Mouse (Mus musculus) inflammation-experienced regulatory T-cells, adult 6 months (primary cell): Measurements from ENCODE around the gene Hadhb. TPM values are rescaled to one million over a fixed set of nuclear protein-coding genes. Genes with fewer than 3 reads are reported as not detected.
A peak's percentile ranks its signal among the peaks of the same experiment; 100 is the strongest.

Experiments used
- ATAC-seq: one replicate; pipeline ENCODE4 v1.8.0; 2017
- polyA plus RNA-seq, 3 experiments: library from polyadenylated mRNA; unstranded; fragments of 100-300 nt; shearing (Covaris generic); gene quantifications; one replicate each; pipeline ENCODE4 v1.2.1; 2017

Hadhb gene
- 100 to 1,000 TPM; 114 to 157 (median 125) TPM for polyA plus RNA-seq

- ATAC-seq: peak; percentile 78
Observed at GRCm38 (mm10) chr5:30154474-30155394, at the start of gene Hadhb, which contains the start of gene Hadha. Hadhb (plus strand) TSS chr5:30155248. Hadha (minus strand) TSS chr5:30155162.

- ATAC-seq: no peak
Observed at GRCm38 (mm10) chr5:30105668-30106300, 49.3 kb upstream of the Hadhb start, which contains the start of gene 3110082J24Rik. 3110082J24Rik (minus strand) TSS chr5:30106086.

GRCm38 (mm10) chr5:30106756-30107155, 48.3 kb upstream of the Hadhb start:
- no peak for ATAC-seq

- ATAC-seq: no peak
Observed at GRCm38 (mm10) chr5:30107186-30107585, 47.9 kb upstream of the Hadhb start.

- ATAC-seq: no peak
Observed at GRCm38 (mm10) chr5:30107611-30108041, 47.4 kb upstream of the Hadhb start.

GRCm38 (mm10) chr5:30108233-30108632, 46.8 kb upstream of the Hadhb start:
- ATAC-seq: no peak

GRCm38 (mm10) chr5:30109899-30110298, 45.1 kb upstream of the Hadhb start:
- ATAC-seq: no peak

- ATAC-seq: no peak
Observed at GRCm38 (mm10) chr5:30110371-30111060, 44.5 kb upstream of the Hadhb start.

- ATAC-seq: no peak
Observed at GRCm38 (mm10) chr5:30111126-30111525, 43.9 kb upstream of the Hadhb start.

GRCm38 (mm10) chr5:30111771-30112170, 43.3 kb upstream of the Hadhb start:
- ATAC-seq: no peak

- ATAC-seq: no peak
Observed at GRCm38 (mm10) chr5:30112533-30113068, 42.4 kb upstream of the Hadhb start.

GRCm38 (mm10) chr5:30113881-30114760, 40.9 kb upstream of the Hadhb start:
- peak; percentile 63 for ATAC-seq

- no peak for ATAC-seq
Observed at GRCm38 (mm10) chr5:30114761-30115140, 40.3 kb upstream of the Hadhb start.

GRCm38 (mm10) chr5:30115718-30116117, 39.3 kb upstream of the Hadhb start:
- no peak for ATAC-seq

- ATAC-seq: no peak
Observed at GRCm38 (mm10) chr5:30118018-30118417, 37.0 kb upstream of the Hadhb start.

GRCm38 (mm10) chr5:30119163-30119562, 35.9 kb upstream of the Hadhb start:
- no peak for ATAC-seq

- no peak for ATAC-seq
Observed at GRCm38 (mm10) chr5:30120106-30120505, 34.9 kb upstream of the Hadhb start.

- ATAC-seq: no peak
Observed at GRCm38 (mm10) chr5:30122481-30122880, 32.6 kb upstream of the Hadhb start.

GRCm38 (mm10) chr5:30125587-30125986, 29.5 kb upstream of the Hadhb start:
- no peak for ATAC-seq

- ATAC-seq: no peak
Observed at GRCm38 (mm10) chr5:30126756-30127155, 28.3 kb upstream of the Hadhb start.

GRCm38 (mm10) chr5:30127921-30128597, 27.0 kb upstream of the Hadhb start:
- ATAC-seq: no peak
